Mouse (Mus musculus): ENCODE data around the gene Map1lc3b. TPM values are rescaled to one million over a fixed set of nuclear protein-coding genes. Genes with fewer than 3 reads are reported as not detected.

The Map1lc3b gene
- polyA plus RNA-seq, 1 experiment from 2014 or later = 202 TPM

DNA sequence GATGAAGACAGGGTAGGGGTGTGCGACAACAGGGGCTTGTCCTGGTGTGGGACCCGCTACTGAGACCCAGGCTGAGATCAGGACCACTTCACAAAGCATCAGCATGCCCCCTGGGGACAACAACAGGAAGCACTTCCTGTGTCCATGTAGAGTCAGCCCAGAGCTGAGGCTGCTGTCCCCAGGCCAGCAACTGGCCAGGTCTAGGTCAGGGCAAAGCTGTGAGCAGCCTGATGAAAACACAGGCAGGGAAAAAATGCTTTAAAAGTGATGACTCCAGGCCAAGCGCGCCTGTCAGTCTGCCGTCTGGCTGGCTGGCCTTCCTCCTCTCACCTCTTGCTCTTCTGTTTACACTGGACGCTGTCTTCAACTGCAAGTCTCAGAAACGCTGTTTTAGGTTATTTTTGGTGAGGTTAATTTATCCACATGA lies 41.5 kb downstream of the Map1lc3b start:
- H3K4me2 ChIP-seq = no peak overlapping the region
- 0 out of 2 replicates have a peak, but pooled peaks have one; percentile 24 for TF ChIP-seq CTCF (IDR thresholded peaks at IDR 0.05; ENCODE audit: low read depth)
- H3K27me3 ChIP-seq (ENCODE audit: insufficient read depth, low read length) = no peaks in the 10 kb centered on the region
- no peaks in the 10 kb centered on the region for H3K9me3 ChIP-seq (ENCODE audit: low read depth, low read length)
- WGBS = 27% methylated on average over 7 of the region's 7 CpGs
- H3K4me3 ChIP-seq (ENCODE audit: low read depth, low read length) = no peak overlapping the region
- ATAC-seq (ENCODE audit: insufficient read depth) = peak; percentile 73
- H3K36me3 ChIP-seq (ENCODE audit: insufficient read depth) = peaks cover 11% of the 10 kb centered on the region; the same call in 1 of the 2 replicates
- peak overlapping the region; percentile 25; the same call in 1 of the 2 replicates for H3K27ac ChIP-seq (ENCODE audit: low read depth)
- H3K9ac ChIP-seq = no peak overlapping the region
- H3K4me1 ChIP-seq (ENCODE audit: insufficient read depth) = peaks cover 16% of the 10 kb centered on the region
- DNase-seq = peak; percentile 50

DNA sequence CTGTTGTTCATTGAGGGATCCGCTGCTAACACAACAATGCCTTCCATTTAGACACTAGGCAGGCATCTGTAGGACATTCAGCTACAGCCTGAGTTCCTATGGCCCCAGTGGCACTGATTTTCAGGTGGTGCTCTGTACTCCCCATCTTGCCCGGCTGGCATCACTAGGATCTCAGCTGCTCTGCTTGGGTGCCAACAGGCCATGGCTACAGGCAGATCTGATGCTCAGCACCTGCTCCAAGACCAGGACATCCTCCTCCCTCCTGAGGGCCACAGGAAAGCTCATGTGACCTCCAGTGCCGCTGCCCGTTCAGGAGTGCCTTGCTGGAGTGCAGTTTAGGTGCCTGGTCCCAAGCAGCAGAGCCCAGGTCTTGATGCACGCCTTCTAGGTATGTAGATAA lies 42.2 kb downstream of the Map1lc3b start:
- Histone ChIP-seq H3K27me3 (ENCODE audit: insufficient read depth, low read length) (no peaks in the 10 kb centered on the region), H3K4me2 (no peak overlapping the region), H3K9ac (no peak overlapping the region), H3K9me3 (ENCODE audit: low read depth, low read length) (no peaks in the 10 kb centered on the region), H3K4me1 (ENCODE audit: insufficient read depth) (peaks cover 16% of the 10 kb centered on the region), H3K27ac (ENCODE audit: low read depth) (peak overlapping the region; percentile 13; the same call in 1 of the 2 replicates), H3K36me3 (ENCODE audit: insufficient read depth) (peaks cover 5% of the 10 kb centered on the region; the same call in 1 of the 2 replicates), H3K4me3 (ENCODE audit: low read depth, low read length) (no peak overlapping the region)
- no peak for TF ChIP-seq CTCF (IDR thresholded peaks at IDR 0.05; ENCODE audit: low read depth)
- no peak for ATAC-seq (ENCODE audit: insufficient read depth)
- WGBS = 71% methylated on average over 5 of the region's 5 CpGs
- DNase-seq = no peak

DNA sequence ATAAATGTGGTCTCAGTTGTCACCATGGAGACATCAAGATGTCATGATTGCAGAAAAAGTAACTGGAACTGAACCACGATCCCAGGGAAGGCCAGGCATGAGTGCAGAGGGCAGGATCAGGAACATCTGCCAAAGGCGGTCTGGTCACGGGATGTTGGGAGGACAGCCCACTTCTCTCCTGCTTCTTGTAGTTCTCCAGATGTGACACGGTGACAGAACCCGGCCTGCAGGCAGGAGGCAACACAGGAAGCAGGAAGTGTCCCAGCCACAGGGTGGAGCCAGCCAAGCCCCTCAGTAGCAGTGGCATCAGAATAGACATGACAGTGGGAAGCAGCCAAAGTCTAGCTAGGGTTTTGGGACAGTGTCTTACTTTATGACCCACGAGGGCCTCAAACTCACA lies 45.4 kb downstream of the Map1lc3b start:
- Histone ChIP-seq H3K27me3 (ENCODE audit: insufficient read depth, low read length) (no peaks in the 10 kb centered on the region), H3K4me2 (no peak overlapping the region), H3K27ac (ENCODE audit: low read depth) (no peak overlapping the region), H3K9me3 (ENCODE audit: low read depth, low read length) (no peaks in the 10 kb centered on the region), H3K36me3 (ENCODE audit: insufficient read depth) (no peaks in the 10 kb centered on the region), H3K9ac (no peak overlapping the region), H3K4me3 (ENCODE audit: low read depth, low read length) (no peak overlapping the region), H3K4me1 (ENCODE audit: insufficient read depth) (peaks cover 16% of the 10 kb centered on the region)
- ATAC-seq (ENCODE audit: insufficient read depth) (peak; percentile 33; the same call in 1 of the 2 replicates), DNase-seq (peak; percentile 68)
- TF ChIP-seq CTCF (IDR thresholded peaks at IDR 0.05; ENCODE audit: low read depth) = peak; percentile 17; the same call in 1 of the 2 replicates
- 37% methylated on average over 6 of the region's 6 CpGs for WGBS

DNA sequence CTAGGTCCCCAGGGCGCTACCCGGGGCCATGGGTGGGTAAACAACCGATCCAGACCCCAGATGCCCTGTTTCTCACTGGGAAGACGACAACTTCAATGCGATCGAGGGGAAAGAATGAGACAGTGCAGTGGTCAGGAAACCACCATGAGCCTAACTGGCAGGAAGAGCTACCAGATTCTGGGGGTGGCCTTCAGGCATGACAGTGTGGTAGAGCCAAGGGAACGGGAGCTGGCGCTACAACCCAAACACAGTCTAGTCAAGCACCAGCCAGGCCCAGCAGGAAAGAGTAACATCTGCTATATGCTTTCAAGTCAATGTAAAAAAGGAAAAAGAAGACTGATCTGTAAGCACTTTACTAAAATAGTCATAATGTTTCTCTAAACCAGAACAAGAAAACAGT lies 46.0 kb downstream of the Map1lc3b start:
- H3K4me2 ChIP-seq = no peak overlapping the region
- H3K27ac ChIP-seq (ENCODE audit: low read depth) = peak overlapping the region; percentile 56; the same call in 1 of the 2 replicates
- ATAC-seq (ENCODE audit: insufficient read depth) (no peak), DNase-seq (no peak)
- no peaks in the 10 kb centered on the region for H3K27me3 ChIP-seq (ENCODE audit: insufficient read depth, low read length)
- H3K36me3 ChIP-seq (ENCODE audit: insufficient read depth) = no peaks in the 10 kb centered on the region
- H3K9me3 ChIP-seq (ENCODE audit: low read depth, low read length) = no peaks in the 10 kb centered on the region
- no peak overlapping the region for H3K4me3 ChIP-seq (ENCODE audit: low read depth, low read length)
- WGBS = 74% methylated on average over 8 of the region's 8 CpGs
- no peak for TF ChIP-seq CTCF (IDR thresholded peaks at IDR 0.05; ENCODE audit: low read depth)
- H3K9ac ChIP-seq = no peak overlapping the region
- peaks cover 16% of the 10 kb centered on the region for H3K4me1 ChIP-seq (ENCODE audit: insufficient read depth)

DNA sequence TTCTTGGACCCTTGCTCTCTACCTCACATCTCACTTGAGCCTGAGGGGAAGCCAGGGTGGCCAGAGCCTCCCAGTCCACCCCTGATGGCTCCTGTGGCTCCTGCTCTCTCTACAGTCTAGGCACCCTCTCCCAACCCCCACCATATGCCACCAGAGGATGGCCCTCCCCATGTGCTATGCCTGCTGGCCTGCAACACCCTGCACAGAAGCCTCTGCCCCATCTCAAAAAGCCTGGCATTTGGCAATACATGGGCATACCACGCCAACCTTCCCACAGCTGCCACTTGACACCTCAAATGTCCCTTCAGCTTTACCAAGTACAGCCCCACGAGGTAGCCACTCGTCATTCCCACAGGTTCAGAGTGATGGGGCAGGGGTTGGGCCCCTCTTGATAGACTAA lies 52.6 kb downstream of the Map1lc3b start:
- WGBS = 60% methylated on average over 3 of the region's 3 CpGs
- DNase-seq = no peak
- Histone ChIP-seq H3K9ac (no peak overlapping the region), H3K4me3 (ENCODE audit: low read depth, low read length) (no peak overlapping the region), H3K36me3 (ENCODE audit: insufficient read depth) (peaks cover 12% of the 10 kb centered on the region; the same call in 1 of the 2 replicates), H3K27ac (ENCODE audit: low read depth) (no peak overlapping the region), H3K4me1 (ENCODE audit: insufficient read depth) (no peaks in the 10 kb centered on the region), H3K9me3 (ENCODE audit: low read depth, low read length) (no peaks in the 10 kb centered on the region), H3K27me3 (ENCODE audit: insufficient read depth, low read length) (no peaks in the 10 kb centered on the region), H3K4me2 (no peak overlapping the region)
- ATAC-seq (ENCODE audit: insufficient read depth) = no peak
- no peak for TF ChIP-seq CTCF (IDR thresholded peaks at IDR 0.05; ENCODE audit: low read depth)

DNA sequence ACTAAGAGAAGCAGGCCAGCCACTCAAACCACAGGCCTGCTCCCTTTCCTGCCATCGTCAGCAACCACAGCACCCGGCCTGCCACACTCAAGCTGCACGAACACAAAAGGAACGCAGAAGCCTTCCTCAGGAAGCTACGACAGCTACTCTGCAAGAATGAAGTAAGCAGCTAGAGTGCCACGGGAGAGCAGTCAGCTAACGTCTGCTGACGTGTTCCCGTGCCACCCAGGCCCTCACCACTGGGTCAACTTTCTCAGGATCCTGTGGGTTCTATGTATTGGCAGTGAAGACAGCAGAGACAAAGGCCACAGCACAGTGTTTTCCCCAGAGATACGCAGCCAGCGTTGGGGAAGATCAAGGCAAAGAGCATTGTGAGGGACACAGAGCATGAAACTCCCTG lies 53.2 kb downstream of the Map1lc3b start:
- DNase-seq (no peak), ATAC-seq (ENCODE audit: insufficient read depth) (no peak)
- 68% methylated on average over 11 of the region's 11 CpGs for WGBS
- Histone ChIP-seq H3K36me3 (ENCODE audit: insufficient read depth) (peaks cover 12% of the 10 kb centered on the region; the same call in 1 of the 2 replicates), H3K9me3 (ENCODE audit: low read depth, low read length) (no peaks in the 10 kb centered on the region), H3K27me3 (ENCODE audit: insufficient read depth, low read length) (no peaks in the 10 kb centered on the region), H3K4me1 (ENCODE audit: insufficient read depth) (peaks cover 3% of the 10 kb centered on the region), H3K9ac (no peak overlapping the region), H3K4me3 (ENCODE audit: low read depth, low read length) (no peak overlapping the region), H3K4me2 (no peak overlapping the region), H3K27ac (ENCODE audit: low read depth) (no peak overlapping the region)
- TF ChIP-seq CTCF (IDR thresholded peaks at IDR 0.05; ENCODE audit: low read depth) = no peak

DNA sequence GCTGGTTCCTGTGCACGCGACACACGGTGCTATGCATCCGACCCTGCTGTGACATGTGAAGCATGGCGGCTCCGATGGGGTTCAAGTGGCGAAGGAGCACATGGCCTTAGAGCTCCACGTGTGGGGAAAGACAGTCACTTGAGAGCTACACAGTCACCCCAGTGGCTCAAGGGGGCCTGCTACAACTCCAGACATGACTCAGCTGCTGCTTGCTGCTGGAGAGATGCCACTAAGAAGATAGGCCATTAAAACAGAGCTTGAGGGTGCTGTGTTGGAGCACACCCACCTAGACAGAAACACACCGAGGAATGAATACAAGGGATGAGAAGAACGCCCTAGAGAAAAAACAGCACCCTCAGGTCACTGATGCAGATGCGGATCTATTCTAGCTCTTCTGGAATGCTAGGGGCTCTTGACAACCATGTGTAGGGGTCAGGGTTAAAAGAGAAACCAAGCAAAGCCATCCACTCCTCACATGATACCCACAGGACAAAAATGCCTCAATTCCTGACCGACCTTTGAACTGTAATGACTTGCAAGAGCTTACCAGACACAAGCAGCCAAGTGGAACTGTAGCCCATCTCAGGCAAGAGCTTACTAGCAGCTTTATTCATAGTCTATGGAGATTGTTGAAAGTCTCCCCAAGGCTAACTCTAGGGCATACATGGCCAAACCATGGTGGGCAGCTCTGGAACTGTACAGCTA lies 57.5 kb downstream of the Map1lc3b start:
- Histone ChIP-seq H3K9me3 (ENCODE audit: low read depth, low read length) (no peaks in the 10 kb centered on the region), H3K36me3 (ENCODE audit: insufficient read depth) (peaks cover 22% of the 10 kb centered on the region; the same call in 1 of the 2 replicates), H3K9ac (no peak overlapping the region), H3K4me2 (no peak overlapping the region), H3K4me3 (ENCODE audit: low read depth, low read length) (no peak overlapping the region), H3K27ac (ENCODE audit: low read depth) (no peak overlapping the region), H3K4me1 (ENCODE audit: insufficient read depth) (peaks cover 21% of the 10 kb centered on the region), H3K27me3 (ENCODE audit: insufficient read depth, low read length) (no peaks in the 10 kb centered on the region)
- ATAC-seq (ENCODE audit: insufficient read depth) (no peak), DNase-seq (no peak)
- 80% methylated on average over 12 of the region's 12 CpGs for WGBS
- TF ChIP-seq CTCF (IDR thresholded peaks at IDR 0.05; ENCODE audit: low read depth) = no peak

Other genes starting within 250 kb of the Map1lc3b start
- gene 1700018B08Rik, start 46.0 kb upstream of the Map1lc3b start, polyA plus RNA-seq (2014; fragmentation: Nextera tagmentation; extraction: Ambion mirVana) = not detected in 2 replicates
- 17.5 and 18.4 TPM in 2 replicates for gene Fbxo31, start 11.6 kb upstream of the Map1lc3b start, polyA plus RNA-seq (2014; fragmentation: Nextera tagmentation; extraction: Ambion mirVana)
- gene Zcchc14, start 62.5 kb downstream of the Map1lc3b start, polyA plus RNA-seq (2014; fragmentation: Nextera tagmentation; extraction: Ambion mirVana) = 23.0 and 25.0 TPM in 2 replicates
- 0.22 and 0.42 TPM in 2 replicates for gene Jph3, start 139.3 kb downstream of the Map1lc3b start, polyA plus RNA-seq (2014; fragmentation: Nextera tagmentation; extraction: Ambion mirVana)
- gene Klhdc4, start 239.2 kb downstream of the Map1lc3b start, polyA plus RNA-seq (2014; fragmentation: Nextera tagmentation; extraction: Ambion mirVana) = 42.2 and 47.7 TPM in 2 replicates

All from lung, embryonic 14.5 days (tissue).